Mouse (Mus musculus): ENCODE results near the gene 2310057J18Rik.

DNA sequence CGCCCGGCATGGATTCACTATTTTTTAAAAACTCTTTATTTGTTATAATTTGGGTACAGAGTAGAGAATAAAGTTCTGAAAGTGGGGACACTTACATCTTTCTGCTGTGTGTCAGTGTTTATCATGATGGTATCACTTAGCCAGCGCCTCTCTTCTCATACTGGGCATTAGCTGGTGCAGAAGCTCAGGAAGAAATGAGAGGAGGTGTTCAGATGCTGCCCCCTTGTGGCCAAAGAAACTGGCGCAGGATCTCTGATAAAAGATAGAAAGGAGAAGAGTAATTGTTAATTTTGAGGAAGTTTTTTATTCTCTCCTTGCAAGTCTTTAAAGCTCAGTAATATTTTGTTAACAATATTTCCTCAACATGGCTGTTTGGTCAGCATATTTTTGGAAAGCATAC, 31.0 kb downstream of the 2310057J18Rik start:
- TF ChIP-seq CTCF (IDR thresholded peaks at IDR 0.05; ENCODE audit: low read depth, low read length) = peak; percentile 16; the same call in 1 of the 2 replicates
- TF ChIP-seq POLR2AphosphoS5 (IDR thresholded peaks at IDR 0.05; ENCODE audit: insufficient replicate concordance, low read depth, low read length) = no peak
- no peak for TF ChIP-seq TAL1 (conservative IDR thresholded peaks at IDR 0.05; ENCODE audit: low read depth, low read length)
- TF ChIP-seq GATA1 (IDR thresholded peaks at IDR 0.05; ENCODE audit: borderline replicate concordance, low read length) = no peak
